Mouse (Mus musculus): ENCODE results near the gene Fbxo34. TPM values are rescaled to one million over a fixed set of nuclear protein-coding genes. Genes with fewer than 3 reads are reported as not detected.

Gene Fbxo34
- total and polyA plus RNA-seq, 3 experiments: 17.9 to 27.5 (median 20.6) TPM

DNA sequence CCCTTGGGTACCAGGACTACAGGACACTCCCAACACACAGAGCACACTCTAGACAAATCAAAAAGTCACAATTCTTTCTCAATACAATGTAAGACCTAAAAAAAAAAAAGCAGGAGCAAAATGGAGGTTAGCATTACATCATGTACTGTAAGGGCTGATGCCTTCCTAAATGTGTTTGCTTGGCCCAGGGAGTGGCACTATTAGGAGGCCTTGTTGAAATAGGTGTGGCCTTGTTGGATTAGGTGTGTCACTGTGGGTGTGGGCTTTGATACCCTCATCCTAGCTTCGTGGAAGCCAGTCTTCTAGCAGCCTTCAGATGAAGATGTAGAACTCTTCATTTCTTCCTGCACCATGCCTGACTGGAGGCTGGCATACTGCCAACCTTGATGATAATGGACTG lies 131.1 kb downstream of the Fbxo34 start:
- Histone ChIP-seq H3K4me3 (ENCODE audit: low read depth, low read length) (no peak overlapping the region), H3K36me3 (replicated peaks) (no peaks in the 10 kb centered on the region), H3K9me3 (replicated peaks) (peaks cover 10% of the 10 kb centered on the region), H3K27me3 (ENCODE audit: insufficient read depth, low read length) (peaks cover 9% of the 10 kb centered on the region; the same call in 1 of the 2 replicates), H3K4me1 (ENCODE audit: insufficient read depth, low read depth, low read length) (peaks cover 10% of the 10 kb centered on the region)
- DNase-seq (ENCODE audit: low spot score) (no peak), ATAC-seq (ENCODE audit: extremely low read depth, insufficient number of reproducible peaks, low FRiP score, poor library complexity, severe bottlenecking) (no peak)
- TF ChIP-seq CTCF (IDR thresholded peaks at IDR 0.05; ENCODE audit: low read depth, low read length) (no peak), TAL1 (conservative IDR thresholded peaks at IDR 0.05; ENCODE audit: low read depth, low read length) (no peak), GATA2 (IDR thresholded peaks at IDR 0.05; ENCODE audit: borderline replicate concordance, low read depth, low read length) (no peak), GATA1 (IDR thresholded peaks at IDR 0.05; ENCODE audit: borderline replicate concordance, low read length) (no peak), POLR2AphosphoS5 (IDR thresholded peaks at IDR 0.05; ENCODE audit: insufficient replicate concordance, low read depth, low read length) (no peak)

Other genes with a start within 250 kb of the Fbxo34 start
- gene Wdhd1, start 173.6 kb upstream of the Fbxo34 start, total RNA-seq (2014; fragmentation: Nextera tagmentation): 92.5 and 119 TPM in 2 replicates
- gene Wdhd1, start 173.6 kb upstream of the Fbxo34 start, total RNA-seq (2017): 109 and 142 TPM in 2 replicates
- 6.6 and 11.2 TPM in 2 replicates for gene Wdhd1, start 173.6 kb upstream of the Fbxo34 start, polyA plus RNA-seq (2012)
- gene Socs4, start 173.5 kb upstream of the Fbxo34 start, total RNA-seq (2014; fragmentation: Nextera tagmentation): 36.6 and 41.9 TPM in 2 replicates
- 28.9 and 38.9 TPM in 2 replicates for gene Socs4, start 173.5 kb upstream of the Fbxo34 start, total RNA-seq (2017)
- gene Socs4, start 173.5 kb upstream of the Fbxo34 start, polyA plus RNA-seq (2012): 3.3 and 3.5 TPM in 2 replicates
- 134 and 139 TPM in 2 replicates for gene Mapk1ip1l, start 152.2 kb upstream of the Fbxo34 start, total RNA-seq (2014; fragmentation: Nextera tagmentation)
- gene Mapk1ip1l, start 152.2 kb upstream of the Fbxo34 start, total RNA-seq (2017): 48.2 and 58.6 TPM in 2 replicates
- gene Mapk1ip1l, start 152.2 kb upstream of the Fbxo34 start, polyA plus RNA-seq (2012): 75.5 and 189 TPM in 2 replicates
- gene Lgals3, start 82.7 kb upstream of the Fbxo34 start, total RNA-seq (2014; fragmentation: Nextera tagmentation): 1.4 TPM in 1 of 2 replicates, not detected in the other
- gene Lgals3, start 82.7 kb upstream of the Fbxo34 start, total RNA-seq (2017): 1.7 and 3.0 TPM in 2 replicates
- gene Lgals3, start 82.7 kb upstream of the Fbxo34 start, polyA plus RNA-seq (2012): 2.5 and 3.9 TPM in 2 replicates
- 96.1 and 109 TPM in 2 replicates for gene Dlgap5, start 32.0 kb upstream of the Fbxo34 start, total RNA-seq (2014; fragmentation: Nextera tagmentation)
- 113 and 119 TPM in 2 replicates for gene Dlgap5, start 32.0 kb upstream of the Fbxo34 start, total RNA-seq (2017)
- 5.2 and 21.6 TPM in 2 replicates for gene Dlgap5, start 32.0 kb upstream of the Fbxo34 start, polyA plus RNA-seq (2012)
- 8.1 and 10.9 TPM in 2 replicates for gene Atg14, start 120.2 kb downstream of the Fbxo34 start, total RNA-seq (2014; fragmentation: Nextera tagmentation)
- 8.7 and 8.9 TPM in 2 replicates for gene Atg14, start 120.2 kb downstream of the Fbxo34 start, total RNA-seq (2017)
- 1.8 and 2.3 TPM in 2 replicates for gene Atg14, start 120.2 kb downstream of the Fbxo34 start, polyA plus RNA-seq (2012)
- 471 and 478 TPM in 2 replicates for gene Ktn1, start 198.0 kb downstream of the Fbxo34 start, total RNA-seq (2014; fragmentation: Nextera tagmentation)
- 153 and 206 TPM in 2 replicates for gene Ktn1, start 198.0 kb downstream of the Fbxo34 start, total RNA-seq (2017)
- gene Ktn1, start 198.0 kb downstream of the Fbxo34 start, polyA plus RNA-seq (2012): 10.4 and 18.6 TPM in 2 replicates